Mouse (Mus musculus): ENCODE measurements around the gene Nsun7.

DNA sequence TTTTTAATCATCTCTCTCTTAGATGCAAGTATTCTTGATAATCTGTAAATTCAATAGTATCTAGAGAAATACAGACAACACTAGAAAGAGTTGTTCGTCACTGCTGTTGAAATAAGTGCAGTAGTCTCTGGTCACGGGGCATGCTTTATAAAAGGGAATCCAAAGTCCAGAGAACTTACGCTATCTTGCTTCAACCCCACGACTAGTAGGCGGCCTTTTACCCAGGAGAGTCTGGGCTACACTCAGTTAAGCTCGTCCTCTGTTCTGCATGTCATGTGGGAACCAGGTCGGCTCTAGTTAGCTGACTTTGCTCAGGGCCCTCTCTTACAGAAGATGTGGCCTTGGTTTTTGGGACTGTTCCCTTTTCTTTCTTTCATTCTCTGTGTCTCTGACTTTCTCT lies 69.1 kb downstream of the Nsun7 start:
- TF ChIP-seq CTCF (IDR thresholded peaks at IDR 0.05; ENCODE audit: low read depth) = no peak
- no peak for TF ChIP-seq EP300 (IDR thresholded peaks at IDR 0.05; ENCODE audit: low read depth)

All from liver, embryonic 14.5 days (tissue).